Mouse (Mus musculus) embryonic stem cell, embryonic (primary cell): ENCODE measurements around the gene Lman2l.

Experiments
- CTCF ChIA-PET, 4 experiments: fragments of 300-600 bp in 2 of 4; fragments of 350-600 bp in 2 of 4; sonication (Branson Sonifier 250); formaldehyde crosslinking; loops; one replicate each; lab custom pipeline; 2022; ENCODE audit warnings: inconsistent platforms in 2 of 4; lab: Charles Lee
- POLR2A ChIA-PET, 4 experiments: fragments of 300-600 bp in 2 of 4; fragments of 350-600 bp in 2 of 4; sonication (Branson Sonifier 250); formaldehyde crosslinking; loops; one replicate each; lab custom pipeline; 2022; ENCODE audit warnings: antibody characterized with exemption in 4 of 4, inconsistent platforms in 1 of 4; lab: Charles Lee

Lman2l gene

GRCm38 (mm10) chr1:36433616-36434015 lies 11.5 kb downstream of the Lman2l start:
- ChIA-PET POLR2A (interaction anchor here in 1 of 4 experiments (2.1 kb wide), 1 partner anchor 11 kb away, joined by 6 read pairs; the partner anchor contains the start of gene Lman2l), CTCF (interaction anchor here in 2 of 4 experiments (0.6 to 0.7 kb wide), 4 partner anchors 47 to 1143 kb away, joined by 3 to 8 read pairs (median 4); no protein-coding TSS in a partner anchor)

GRCm38 (mm10) chr1:36432999-36433398 lies 12.1 kb downstream of the Lman2l start:
- ChIA-PET CTCF (interaction anchor here in 2 of 4 experiments (0.6 to 0.7 kb wide), 2 partner anchors 15 to 48 kb away, joined by 3 to 8 read pairs; no protein-coding TSS in a partner anchor), POLR2A (interaction anchor here in 1 of 4 experiments (0.6 to 2.1 kb wide), 2 partner anchors 12 to 126 kb away, joined by 3 to 6 read pairs; partner anchors contain the start of genes Arid5a and Lman2l)

GRCm38 (mm10) chr1:36429511-36429910 lies 15.6 kb downstream of the Lman2l start:
- ChIA-PET CTCF (interaction anchor here in 2 of 4 experiments (0.6 to 1.3 kb wide), 4 partner anchors 17 to 190 kb away, joined by 3 to 4 read pairs (median 3); no protein-coding TSS in a partner anchor), POLR2A (interaction anchor here (0.6 to 1.7 kb wide), 11 partner anchors 8 to 1707 kb away, joined by 3 to 8 read pairs (median 3); partner anchors contain the start of gene Lman2l (in 1 of the 4))

GRCm38 (mm10) chr1:36404531-36404930 lies 40.5 kb downstream of the Lman2l start:
- ChIA-PET POLR2A (interaction anchor here in 2 of 4 experiments (0.6 to 0.9 kb wide), 2 partner anchors 9 to 25 kb away, joined by 3 to 4 read pairs; no protein-coding TSS in a partner anchor), CTCF (interaction anchor here in 2 of 4 experiments (0.6 to 1.6 kb wide), 2 partner anchors 65 to 83 kb away, joined by 3 to 4 read pairs; no protein-coding TSS in a partner anchor)

GRCm38 (mm10) chr1:36401509-36401908 lies 43.6 kb downstream of the Lman2l start:
- CTCF ChIA-PET: no interaction called here
- POLR2A ChIA-PET: interaction anchor here in 1 of 4 experiments (0.5 to 1.2 kb wide), 2 partner anchors 104 to 1626 kb away, joined by 3 read pairs; no protein-coding TSS in a partner anchor

- POLR2A ChIA-PET: interaction anchor here in 2 of 4 experiments (0.6 kb wide), 2 partner anchors 432 to 955 kb away, joined by 4 to 10 read pairs; no protein-coding TSS in a partner anchor
- CTCF ChIA-PET: interaction anchor here in 2 of 4 experiments (0.7 to 1.1 kb wide), 2 partner anchors 14 to 126 kb away, joined by 3 to 5 read pairs; no protein-coding TSS in a partner anchor
Observed at GRCm38 (mm10) chr1:36397041-36397440, 48.0 kb downstream of the Lman2l start.

GRCm38 (mm10) chr1:36379582-36379981 lies 65.5 kb downstream of the Lman2l start:
- ChIA-PET CTCF (interaction anchor here in 2 of 4 experiments (0.6 kb wide), 2 partner anchors 61 to 121 kb away, joined by 4 to 10 read pairs; no protein-coding TSS in a partner anchor), POLR2A (interaction anchor here in 3 of 4 experiments (0.5 to 1.8 kb wide), 5 partner anchors 9 to 1011 kb away, joined by 3 to 5 read pairs (median 3); partner anchors contain the start of gene Kansl3 (in 1 of the 3))

- ChIA-PET POLR2A (interaction anchor here in 2 of 4 experiments (1.0 to 1.8 kb wide), 2 partner anchors 10 to 13 kb away, joined by 3 to 5 read pairs; partner anchors contain the start of gene Kansl3 (in 1 of the 2)), CTCF (interaction anchor here in 2 of 4 experiments (0.5 to 0.6 kb wide), 3 partner anchors 9 to 62 kb away, joined by 3 to 10 read pairs (median 3); no protein-coding TSS in a partner anchor)
Observed at GRCm38 (mm10) chr1:36378880-36379279, 66.2 kb downstream of the Lman2l start.

- POLR2A ChIA-PET: no interaction called here
Observed at GRCm38 (mm10) chr1:36371934-36372845, 72.9 kb downstream of the Lman2l start, which contains the start of gene Fer1l5. Gene Fer1l5 (plus strand): TSS chr1:36372291.

GRCm38 (mm10) chr1:36370918-36371317 lies 74.2 kb downstream of the Lman2l start:
- POLR2A ChIA-PET: interaction anchor here in 3 of 4 experiments (0.7 to 1.7 kb wide), 6 partner anchors 9 to 125 kb away, joined by 3 to 4 read pairs (median 3); no protein-coding TSS in a partner anchor
- CTCF ChIA-PET: interaction anchor here in 1 of 4 experiments (0.5 to 0.6 kb wide), 2 partner anchors 23 to 97 kb away, joined by 3 to 5 read pairs; no protein-coding TSS in a partner anchor

More at GRCm38 (mm10) chr1:36371934-36372845, 72.9 kb downstream of the Lman2l start, which contains the start of gene Fer1l5:
- CTCF ChIA-PET: no interaction called here
